15 mouse cellular contexts compared by ENCODE assay signal in genomic region chr13:108601021-108601420, GRCm38 (mm10).
DNase-seq lines count a peak whose midpoint lies in the region; ATAC-seq lines count a peak whose summit lies in the region.
"Had no signal": no experiment of that assay in that cellular context is flagged by ENCODE, and none has a peak within 500 bp of the region (broad histone marks: within the 10 kb centered on the region; RNA-seq: fewer than 3 reads in every experiment).

No protein-coding gene starts in this region.

- ATAC-seq in erythroblast, adult 5-6 weeks (replicated peaks; ENCODE audit: low FRiP score, poor library complexity, severe bottlenecking): no peak
- ATAC-seq: intestine, postnatal 0 days; liver, postnatal 0 days; midbrain, embryonic 16.5 days had no signal

- DNase-seq in cerebellum, adult 18-20 months: peak; percentile 10 to 13
- DNase-seq in cerebellum, adult 11 months: no peak
- DNase-seq in left cerebral cortex, postnatal 4 days: peak; percentile 38
- DNase-seq in left cerebral cortex, adult 18-20 months (ENCODE audit: low spot score in 2 of 2): no peak
- peak; percentile 75 for DNase-seq in 3T3-L1 (ENCODE audit: low read depth, low spot score)
- DNase-seq in cerebellum, adult 9-11 months: peak; percentile 4
- DNase-seq in embryo, embryonic 10.5 days (ENCODE audit: low spot score): no peak
- DNase-seq: adrenal gland, postnatal 10 days; gastrocnemius, postnatal 25 days; kidney, postnatal 25 days; liver, postnatal 0 days; thymus, postnatal 14 days had no signal

- intact Hi-C loops in left cerebral cortex, postnatal 4 days (cut with DNase I): no loop called here

Comparison
In these comparisons a context has a peak if more than half of its experiments do, and no peak if none do; other contexts are left out.
1. DNase-seq: peak in cerebellum, adult 18-20 months (2 of 2), left cerebral cortex, postnatal 4 days (single experiment), 3T3-L1 (single experiment) and cerebellum, adult 9-11 months (single experiment); none in cerebellum, adult 11 months (single experiment), left cerebral cortex, adult 18-20 months (0 of 2) and embryo, embryonic 10.5 days (single experiment).